Mouse (Mus musculus): Measurements from ENCODE around the gene Thpo.

Thpo gene

GRCm38 (mm10) chr16:20703699-20704400, 30.5 kb downstream of the Thpo start:
- DNase-seq (ENCODE audit: low spot score in 2 of 2) = no peak

- peak; percentile 32 to 52 for DNase-seq (ENCODE audit: low spot score in 2 of 2)
These were observed 31.2 kb downstream of the Thpo start for GRCm38 (mm10) chr16:20703071-20703470.

GRCm38 (mm10) chr16:20702522-20702893, 31.8 kb downstream of the Thpo start:
- DNase-seq (ENCODE audit: low spot score in 2 of 2) = peak; percentile 86 to 88

- DNase-seq (ENCODE audit: low spot score in 2 of 2) = no peak
These were observed 32.4 kb downstream of the Thpo start for GRCm38 (mm10) chr16:20701729-20702521.

DNA sequence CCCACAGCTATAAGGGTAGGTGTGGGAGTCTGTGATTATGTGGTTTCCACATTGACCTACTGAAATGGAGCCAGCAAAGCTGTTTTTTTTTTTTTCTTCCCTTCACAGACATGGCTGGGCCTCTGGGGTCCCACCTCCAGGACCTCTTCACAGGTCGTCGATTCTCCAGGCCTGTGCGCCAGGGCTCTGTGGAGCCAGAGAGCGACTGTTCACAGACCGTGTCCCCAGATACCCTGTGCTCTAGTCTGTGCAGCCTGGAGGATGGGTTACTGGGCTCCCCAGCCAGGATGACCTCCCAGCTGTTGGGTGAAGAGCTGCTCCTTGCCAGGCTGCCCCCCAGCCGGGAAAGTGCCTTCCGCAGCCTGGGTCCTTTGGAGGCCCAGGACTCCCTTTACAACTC, 33.0 kb downstream of the Thpo start:
- DNase-seq (ENCODE audit: low spot score in 2 of 2) = peak in 1 of 2 experiments; percentile 39

DNA sequence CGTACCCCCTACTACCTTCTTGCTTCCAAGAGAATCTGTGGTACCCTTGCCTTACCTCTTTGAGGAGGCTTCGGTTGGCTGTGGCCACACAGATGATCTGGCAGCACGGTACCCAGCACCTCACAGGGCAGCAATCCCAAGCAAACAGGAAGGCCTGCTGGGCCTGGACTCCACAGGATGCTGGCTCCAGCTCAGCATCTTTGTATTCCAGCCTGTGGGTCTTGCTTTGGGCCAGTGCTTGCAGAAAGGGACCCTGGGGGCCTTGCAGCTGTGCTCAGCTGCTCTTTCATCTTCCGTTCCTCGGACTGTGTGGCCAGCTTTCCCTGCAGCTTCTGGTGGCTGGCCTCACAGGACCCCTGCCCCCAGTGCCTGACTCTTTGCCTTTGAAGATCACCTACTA, 34.3 kb downstream of the Thpo start:
- DNase-seq (ENCODE audit: low spot score in 2 of 2) = peak; percentile 35 to 57

DNA sequence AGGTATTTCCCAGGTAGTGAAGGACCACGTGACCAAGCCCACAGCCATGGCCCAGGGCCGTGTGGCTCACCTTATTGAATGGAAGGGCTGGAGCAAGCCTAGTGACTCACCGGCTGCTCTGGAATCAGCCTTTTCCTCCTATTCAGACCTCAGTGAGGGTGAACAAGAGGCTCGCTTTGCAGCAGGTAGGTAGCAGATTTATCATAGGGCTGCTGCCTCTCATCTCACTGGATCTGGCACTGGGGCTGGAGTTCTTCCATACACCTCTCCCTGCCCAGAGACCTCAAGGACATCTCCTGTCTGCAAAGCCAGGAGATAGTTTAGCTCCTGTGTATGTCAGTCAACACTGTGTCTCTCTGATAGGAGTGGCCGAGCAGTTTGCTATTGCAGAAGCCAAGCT, 35.0 kb downstream of the Thpo start:
- no peak for DNase-seq (ENCODE audit: low spot score in 2 of 2)

DNA sequence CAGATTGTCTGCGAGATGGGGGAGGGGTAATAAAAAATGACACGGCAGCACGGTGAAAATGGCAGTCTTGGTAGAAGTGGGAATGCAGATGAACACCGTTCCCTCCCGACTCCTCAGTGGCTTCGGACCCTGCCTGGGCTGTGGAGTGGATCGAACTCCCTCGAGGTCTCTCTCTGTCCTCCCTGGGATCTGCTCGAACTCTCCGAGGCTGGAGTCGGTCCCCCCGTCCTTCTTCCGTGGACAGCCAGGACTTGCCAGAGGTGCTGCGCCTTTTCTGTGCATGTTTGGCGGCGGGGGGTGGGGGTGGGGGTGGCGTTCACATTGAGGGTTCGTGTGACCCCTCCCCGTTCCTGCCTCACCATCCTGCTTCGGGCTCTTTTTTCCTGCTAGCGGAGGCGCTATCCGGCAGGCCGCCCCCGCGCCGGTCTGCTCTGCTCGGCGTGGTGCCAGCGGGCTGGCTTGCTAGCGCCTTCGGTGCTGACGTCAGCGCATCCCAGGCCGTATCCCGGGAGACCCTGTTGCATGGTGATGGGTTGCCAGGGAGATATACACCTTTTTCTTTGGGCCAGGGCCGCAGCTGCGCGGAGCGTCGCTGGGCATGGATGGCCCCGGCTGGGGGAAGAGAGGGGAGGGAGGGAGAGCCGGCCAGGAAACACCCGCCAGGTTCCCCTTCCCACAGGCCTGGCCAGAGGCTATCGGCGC, 38.5 kb downstream of the Thpo start:
- DNase-seq (ENCODE audit: low spot score in 2 of 2) = peak; percentile 99

DNA sequence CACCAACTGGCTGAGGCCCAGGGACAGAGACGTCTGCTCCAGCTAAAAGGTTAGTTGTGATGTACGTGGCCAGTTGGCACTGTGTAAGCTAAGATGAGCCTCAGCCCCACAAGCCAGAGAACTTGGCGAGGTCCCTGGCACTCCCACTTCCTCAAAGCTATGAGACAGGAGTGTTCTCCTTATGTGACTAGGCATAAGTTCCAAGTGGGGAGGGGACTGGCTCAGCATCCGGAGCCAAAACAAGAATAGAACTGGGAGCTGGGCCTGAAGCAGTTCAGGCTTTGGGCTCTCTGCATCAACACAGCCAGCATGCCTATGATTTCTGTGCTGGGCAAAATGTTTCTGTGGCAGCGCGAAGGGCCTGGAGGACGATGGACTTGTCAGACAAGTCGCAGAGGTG, 39.5 kb downstream of the Thpo start:
- DNase-seq (ENCODE audit: low spot score in 2 of 2) = peak; percentile 86 to 92

GRCm38 (mm10) chr16:20693111-20693701, 41.1 kb downstream of the Thpo start, which contains the start of gene Fam131a:
Gene Fam131a (plus strand): TSS chr16:20693241.
- DNase-seq (ENCODE audit: low spot score in 2 of 2) = peak; percentile 97 to 98

DNA sequence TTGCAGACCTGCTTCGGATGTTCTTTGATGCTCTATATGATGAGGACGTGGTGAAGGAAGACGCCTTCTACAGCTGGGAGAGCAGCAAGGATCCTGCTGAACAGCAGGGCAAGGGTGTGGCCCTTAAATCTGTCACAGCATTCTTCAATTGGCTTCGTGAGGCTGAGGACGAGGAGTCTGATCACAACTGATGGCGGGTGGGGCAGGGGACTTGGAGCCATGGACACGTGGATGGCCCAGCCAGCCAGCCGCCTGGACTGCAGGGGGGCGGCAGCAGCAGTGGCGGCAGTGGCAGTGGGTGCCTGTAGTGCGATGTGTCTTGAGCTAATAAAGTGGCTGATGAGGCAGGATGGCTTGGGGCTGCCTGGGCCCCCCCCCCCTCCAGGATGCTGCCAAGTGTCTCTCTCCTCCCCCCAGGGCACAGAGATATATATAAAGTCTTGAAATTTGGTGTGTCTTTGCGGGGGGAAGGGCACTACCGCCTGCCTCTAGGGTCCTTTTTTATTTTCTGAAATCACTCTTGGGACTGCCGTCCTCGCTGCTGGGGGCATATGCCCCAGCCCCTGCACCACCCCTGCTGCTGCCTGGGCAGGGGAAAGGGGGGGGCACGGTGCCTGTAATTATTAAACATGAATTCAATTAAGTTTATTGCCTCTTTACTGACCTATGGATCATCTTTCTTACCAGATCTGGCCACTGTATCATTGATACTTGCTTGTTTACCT, 41.9 kb downstream of the Thpo start:
- DNase-seq (ENCODE audit: low spot score in 2 of 2) = peak in 1 of 2 experiments; percentile 53

GRCm38 (mm10) chr16:20691617-20692016, 42.7 kb downstream of the Thpo start:
- DNase-seq (ENCODE audit: low spot score in 2 of 2) = no peak

DNA sequence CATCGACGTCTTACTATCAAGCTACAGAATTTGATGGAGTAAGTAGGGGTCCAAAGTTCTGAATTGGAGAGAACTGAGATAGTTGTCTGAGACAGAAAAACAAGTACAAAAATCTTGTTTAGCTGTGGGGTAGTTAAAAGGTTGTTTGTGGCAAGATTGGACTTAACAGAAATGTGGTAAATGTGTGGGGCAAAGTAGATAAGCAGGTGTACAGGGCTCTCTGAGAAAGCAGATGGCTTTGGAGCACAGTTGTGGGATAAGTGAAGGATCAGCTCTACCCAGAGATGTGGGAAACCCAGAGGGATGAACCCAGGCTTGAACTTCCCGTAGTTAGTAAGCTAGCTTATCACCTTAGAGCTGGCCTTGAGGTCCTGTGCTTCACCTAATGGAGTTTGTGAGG, 43.5 kb downstream of the Thpo start:
- no peak for DNase-seq (ENCODE audit: low spot score in 2 of 2)

DNA sequence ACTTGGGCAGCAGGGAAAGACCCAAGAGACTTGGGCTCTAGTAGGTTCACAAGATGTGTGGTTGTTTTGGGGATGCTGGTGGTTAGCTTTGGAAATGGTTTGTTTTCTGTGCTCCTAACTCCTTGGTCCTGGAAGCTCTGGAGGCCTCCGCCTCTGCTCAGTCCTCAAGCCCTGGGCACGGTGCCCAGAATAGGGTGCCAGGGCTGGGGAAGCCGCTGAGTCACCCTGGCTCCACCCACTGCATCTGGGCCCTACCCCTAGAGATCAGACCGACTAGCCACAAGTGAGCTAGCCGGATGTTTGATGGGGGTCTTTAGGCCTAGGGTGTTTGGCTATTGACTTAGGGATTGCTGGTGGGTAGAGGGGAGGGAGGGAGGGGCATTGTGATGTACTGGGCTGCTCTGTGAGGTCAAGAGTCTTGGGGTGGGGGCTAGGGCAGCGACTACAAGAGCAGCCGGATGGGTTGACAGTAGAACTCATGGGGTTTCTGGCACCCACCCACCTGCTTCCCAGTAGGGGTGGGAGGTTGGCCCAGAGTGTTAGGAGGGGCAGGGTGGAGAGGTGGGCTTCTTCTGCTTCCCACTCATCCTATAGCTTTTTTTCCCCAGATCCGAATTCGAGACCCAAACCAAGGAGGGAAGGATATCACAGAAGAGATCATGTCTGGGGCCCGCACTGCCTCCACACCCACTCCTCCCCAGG, 56.2 kb downstream of the Thpo start:
- peak; percentile 70 to 74 for DNase-seq (ENCODE audit: low spot score in 2 of 2)

DNA sequence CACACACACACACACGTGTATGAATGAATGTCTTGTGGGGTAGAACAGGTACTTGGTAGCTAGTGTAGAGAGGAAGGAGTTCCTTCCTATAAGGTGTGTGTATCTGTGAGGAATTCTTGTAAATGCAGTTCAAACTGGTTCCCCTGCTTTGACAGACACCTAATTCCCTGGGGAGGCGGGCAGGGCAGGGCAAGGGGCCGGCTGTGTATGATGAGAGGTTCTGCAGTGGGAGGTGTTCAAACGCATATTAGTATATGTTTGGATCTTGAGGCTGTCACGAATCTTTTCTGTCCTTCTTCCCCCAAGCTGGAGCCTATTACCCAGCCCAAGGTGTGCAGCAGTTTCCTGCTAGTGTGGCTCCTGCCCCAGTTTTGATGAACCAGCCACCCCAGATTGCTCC, 56.9 kb downstream of the Thpo start:
- DNase-seq (ENCODE audit: low spot score in 2 of 2) = no peak

DNA sequence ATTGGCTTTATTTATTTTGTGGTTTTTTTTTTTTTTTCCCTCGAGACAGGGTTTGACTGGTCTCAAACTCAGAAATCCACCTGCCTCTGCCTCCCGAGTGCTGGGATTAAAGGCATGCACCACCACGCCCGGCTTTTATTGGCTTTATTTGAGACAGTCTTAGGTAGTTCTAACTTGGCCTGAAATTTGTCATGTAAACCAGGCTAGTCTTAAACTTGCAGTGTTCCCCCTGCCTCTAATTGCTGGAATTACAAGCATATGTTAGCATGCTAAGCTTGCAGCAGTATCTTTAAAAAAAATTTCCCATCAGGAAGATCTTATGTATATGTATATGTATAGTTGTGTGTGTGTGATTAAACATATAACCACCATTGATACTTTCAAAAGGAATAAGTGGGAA, 57.6 kb downstream of the Thpo start:
- DNase-seq (ENCODE audit: low spot score in 2 of 2) = no peak

DNA sequence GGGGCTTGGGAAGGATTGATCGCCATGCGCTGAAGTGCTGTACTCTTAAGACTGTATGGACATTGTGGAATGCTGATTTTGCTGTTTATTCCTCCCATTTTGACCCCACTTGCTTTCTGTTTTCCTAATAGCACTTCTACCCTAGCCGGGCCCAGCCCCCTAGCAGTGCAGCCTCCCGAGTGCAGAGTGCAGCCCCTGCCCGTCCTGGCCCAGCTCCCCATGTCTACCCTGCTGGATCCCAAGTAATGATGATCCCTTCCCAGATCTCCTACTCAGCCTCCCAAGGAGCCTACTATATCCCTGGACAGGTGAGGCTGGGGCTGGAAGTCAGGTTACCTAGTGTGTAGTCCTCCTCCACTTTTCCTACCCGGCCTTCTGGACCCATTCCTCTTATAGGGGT, 59.1 kb downstream of the Thpo start:
- no peak for DNase-seq (ENCODE audit: low spot score in 2 of 2)

Measured in right cerebral cortex, postnatal 10 days (tissue).